Mouse (Mus musculus) left cerebral cortex, adult 9 months (tissue): Measurements from ENCODE around the gene Pgs1.

Source experiments
- DNase-seq, 2 experiments: peaks; one replicate each; pipeline ENCODE4 v3.0.0; 2022; ENCODE audit warnings: low spot score in 2 of 2

Pgs1 gene

GRCm38 (mm10) chr11:117962228-117963067, 23.6 kb upstream of the Pgs1 start:
- DNase-seq: no peak

GRCm38 (mm10) chr11:117963091-117963793, 22.9 kb upstream of the Pgs1 start:
- DNase-seq: peak; percentile 82 to 96

GRCm38 (mm10) chr11:117963872-117964271, 22.2 kb upstream of the Pgs1 start:
- DNase-seq: no peak

GRCm38 (mm10) chr11:117964294-117964693, 21.8 kb upstream of the Pgs1 start:
- DNase-seq: no peak

- no peak for DNase-seq
Observed at GRCm38 (mm10) chr11:117965052-117965451, 21.0 kb upstream of the Pgs1 start.

GRCm38 (mm10) chr11:117965561-117965981, 20.5 kb upstream of the Pgs1 start:
- no peak for DNase-seq

- peak in 1 of 2 experiments; percentile 31 for DNase-seq
Observed at GRCm38 (mm10) chr11:117966506-117967100, 19.5 kb upstream of the Pgs1 start.

GRCm38 (mm10) chr11:117967249-117968015, 18.7 kb upstream of the Pgs1 start:
- DNase-seq: no peak

GRCm38 (mm10) chr11:117968016-117968671, 17.9 kb upstream of the Pgs1 start:
- peak in 1 of 2 experiments; percentile 33 for DNase-seq

GRCm38 (mm10) chr11:117968716-117969099, 17.4 kb upstream of the Pgs1 start:
- DNase-seq: no peak

GRCm38 (mm10) chr11:117969100-117969944, 16.8 kb upstream of the Pgs1 start:
- DNase-seq: peak; percentile 61 to 91

- DNase-seq: peak in 1 of 2 experiments; percentile 95
Observed at GRCm38 (mm10) chr11:117969945-117970872, 15.9 kb upstream of the Pgs1 start, which contains the start of gene Socs3. Gene Socs3, minus strand, starts transcription at chr11:117970047.

- no peak for DNase-seq
Observed at GRCm38 (mm10) chr11:117971100-117971499, 15.0 kb upstream of the Pgs1 start.

- no peak for DNase-seq
Observed at GRCm38 (mm10) chr11:117971646-117972242, 14.3 kb upstream of the Pgs1 start.

- no peak for DNase-seq
Observed at GRCm38 (mm10) chr11:117972656-117973558, 13.2 kb upstream of the Pgs1 start.

- DNase-seq: no peak
Observed at GRCm38 (mm10) chr11:117973569-117973968, 12.5 kb upstream of the Pgs1 start.

GRCm38 (mm10) chr11:117974327-117975125, 11.6 kb upstream of the Pgs1 start:
- no peak for DNase-seq
